Mouse (Mus musculus) heart, adult 2 months (tissue): ENCODE results near the gene Thnsl1. TPM values are rescaled to one million over a fixed set of nuclear protein-coding genes. Genes with fewer than 3 reads are reported as not detected.
A peak's percentile ranks its signal among the peaks of the same experiment; 100 is the strongest.
"Not testable (repeated sequence)": the region's sequence is repeated elsewhere in the genome, so short reads cannot be mapped to it uniquely, and the experiment has no call there.

Experiments
- DNase-seq, 2 experiments: peaks; one replicate each; pipeline ENCODE4 v3.0.0; 2021
- H3K27ac ChIP-seq: fragments of 200-600 bp; 2 replicates; pipeline ENCODE4 v1.8.1; 2022
- H3K27me3 ChIP-seq: fragments of 200-500 bp; 2 replicates; pipeline ENCODE4 v1.6.1; 2012; ENCODE audit warnings: mild to moderate bottlenecking, low read length, inconsistent platforms, mixed read lengths; ENCODE audit not compliant: control insufficient read depth, insufficient read depth
- H3K36me3 ChIP-seq: fragments of 200-500 bp; 2 replicates; pipeline ENCODE4 v1.6.1; 2012; ENCODE audit warnings: low read length, inconsistent platforms; ENCODE audit not compliant: control insufficient read depth, insufficient read depth
- H3K4me1 ChIP-seq: fragments of 200-500 bp; 2 replicates; pipeline ENCODE4 v1.6.1; 2011; ENCODE audit warnings: low read length; ENCODE audit not compliant: control insufficient read depth, insufficient read depth
- H3K4me3 ChIP-seq: fragments of 200-600 bp; 2 replicates; pipeline ENCODE4 v1.8.1; 2022
- H3K79me2 ChIP-seq: fragments of 200-500 bp; replicated peaks from 2 replicates; pipeline ENCODE4 v1.6.1; 2012; ENCODE audit warnings: mild to moderate bottlenecking, inconsistent platforms, low read length, moderate library complexity, mixed read lengths; ENCODE audit not compliant: control insufficient read depth, insufficient read depth
- H3K9ac ChIP-seq: fragments of 200-500 bp; 2 replicates; pipeline ENCODE4 v1.6.1; 2012; ENCODE audit warnings: low read depth, mild to moderate bottlenecking, control low read depth, inconsistent platforms, low read length, mixed read lengths
- CTCF ChIP-seq: fragments of 200-600 bp; IDR thresholded peaks from 2 replicates; pipeline ENCODE4 v1.8.1; 2022; ENCODE audit warnings: antibody characterized with exemption, mild to moderate bottlenecking, moderate library complexity
- EP300 ChIP-seq: fragments of 200-500 bp; IDR thresholded peaks from 2 replicates; pipeline ENCODE4 v1.6.1; 2011; ENCODE audit warnings: low read depth, low read length, control low read depth; ENCODE audit not compliant: insufficient read depth
- POLR2A ChIP-seq: fragments of 200-500 bp; IDR thresholded peaks from 2 replicates; pipeline ENCODE4 v1.6.1; 2011; ENCODE audit warnings: mild to moderate bottlenecking, low read depth, low read length, control low read depth; ENCODE audit not compliant: insufficient read depth
- WGBS: fragments of 180-500 bp; shearing (Covaris S2); methylation state at CpG from one replicate; pipeline ENCODE4 v1.1.7; 2018; 5-methylcytosine and 5-hydroxymethylcytosine counted together
- intact Hi-C: fragments of 180-260 bp; cut with DNase I; formaldehyde crosslinking; loops from one replicate; pipeline ENCODE4 v1.15.1; 2025
- polyA plus RNA-seq: library from polyadenylated mRNA; depleted of rRNA; stranded (reverse); fragments of >200 nt; gene quantifications from 2 replicates; pipeline ENCODE4 v1.2.3, GENCODE M21; 2012
- total RNA-seq, 2 experiments: library from RNA; stranded (reverse); gene quantifications; 2 replicates each; pipeline ENCODE4 v1.2.3; 2021

Gene Thnsl1
- total and polyA plus RNA-seq, 3 experiments: 4.4 to 7.7 (median 6.8) TPM

DNA sequence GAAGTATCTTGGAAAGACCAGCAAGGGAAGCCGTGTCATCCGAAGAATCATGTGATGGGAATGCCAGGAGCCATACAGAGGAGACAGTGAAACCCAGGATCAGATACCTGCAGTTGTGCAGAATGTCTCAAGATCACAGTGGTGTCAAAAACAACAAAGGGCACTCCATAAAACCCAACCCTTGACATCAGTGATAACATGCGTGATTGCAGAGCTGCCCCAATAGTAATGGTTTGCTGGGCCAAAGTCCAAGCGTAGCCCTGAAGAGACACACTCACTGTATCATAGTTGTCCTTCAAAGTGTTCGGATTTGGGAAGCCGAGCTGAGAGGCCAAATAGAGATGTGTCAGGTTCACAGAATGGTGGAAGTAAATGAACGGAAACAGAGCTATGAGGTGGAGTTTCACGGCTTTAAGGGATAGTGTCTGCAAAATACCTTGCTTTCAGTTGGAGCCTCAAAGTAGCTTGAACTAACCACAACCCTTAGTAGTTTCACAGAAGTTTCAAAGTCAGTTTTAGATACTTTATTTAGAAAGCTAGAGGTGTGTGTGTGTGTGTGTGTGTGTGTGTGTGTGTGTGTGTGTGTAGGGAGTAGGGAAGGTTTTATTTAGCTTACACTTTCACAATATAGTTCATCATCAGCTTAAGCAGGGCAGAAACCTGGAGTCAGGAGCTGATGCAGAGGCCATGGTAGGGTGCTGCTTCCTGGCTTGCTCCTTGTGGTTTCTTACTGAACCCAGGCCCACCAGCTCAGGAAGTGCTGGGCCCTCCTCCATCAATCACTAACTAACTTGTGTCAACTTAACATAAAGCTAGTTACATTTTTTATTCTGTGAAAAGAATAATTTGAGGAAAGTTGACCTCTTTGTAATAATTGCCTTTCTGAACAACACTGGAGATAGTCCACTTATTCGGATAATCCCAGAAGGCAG is 17.2 kb downstream of the Thnsl1 start:
- no peaks in the 10 kb centered on the region for H3K4me1 ChIP-seq
- DNase-seq: no peak
- intact Hi-C loops: no loop called here
- 88% methylated on average over 9 of the region's 9 CpGs for WGBS
- no peak overlapping the region for H3K27ac ChIP-seq
- H3K9ac ChIP-seq: no peak overlapping the region
- H3K27me3 ChIP-seq: no peaks in the 10 kb centered on the region
- no peak overlapping the region for H3K4me3 ChIP-seq
- TF ChIP-seq EP300 (no peak), POLR2A (no peak), CTCF (no peak)
- no peaks in the 10 kb centered on the region for H3K79me2 ChIP-seq
- H3K36me3 ChIP-seq: no peaks in the 10 kb centered on the region

GRCm38 (mm10) chr2:21230276-21230675 is 24.8 kb downstream of the Thnsl1 start:
- TF ChIP-seq EP300: no peak
- TF ChIP-seq CTCF: no peak
- no peak for TF ChIP-seq POLR2A
- DNase-seq: no peak
- H3K4me3 ChIP-seq: no peak overlapping the region
- 79% methylated on average over 2 of the region's 2 CpGs for WGBS
- H3K36me3 ChIP-seq: no peaks in the 10 kb centered on the region
- H3K9ac ChIP-seq: no peak overlapping the region
- H3K4me1 ChIP-seq: no peaks in the 10 kb centered on the region
- intact Hi-C loops: no loop called here
- H3K27ac ChIP-seq: no peak overlapping the region
- no peaks in the 10 kb centered on the region for H3K27me3 ChIP-seq
- H3K79me2 ChIP-seq: no peaks in the 10 kb centered on the region

DNA sequence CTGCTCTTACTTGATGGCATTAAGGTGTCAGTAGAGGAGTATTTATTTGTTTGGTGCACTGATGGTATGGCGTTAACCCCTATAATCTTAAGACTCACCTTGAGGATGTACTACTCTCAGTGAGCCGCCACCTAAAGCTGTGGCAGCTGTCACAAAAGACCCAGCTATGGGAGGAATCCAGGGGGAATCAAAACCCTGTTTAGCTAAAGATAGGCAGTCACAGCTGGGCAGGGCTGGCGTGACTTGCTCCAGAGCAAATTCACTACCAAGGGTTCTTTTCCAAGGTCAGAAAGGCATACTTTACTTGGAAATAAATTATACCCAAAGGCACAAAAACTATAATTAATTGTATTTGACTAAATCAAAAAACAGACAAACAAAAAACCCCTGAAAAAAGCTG is 25.6 kb downstream of the Thnsl1 start:
- no peaks in the 10 kb centered on the region for H3K36me3 ChIP-seq
- H3K27me3 ChIP-seq: no peaks in the 10 kb centered on the region
- 88% methylated on average over 3 of the region's 3 CpGs for WGBS
- DNase-seq: no peak
- H3K4me1 ChIP-seq: no peaks in the 10 kb centered on the region
- no peak for TF ChIP-seq POLR2A
- TF ChIP-seq EP300: no peak
- no peak for TF ChIP-seq CTCF
- H3K79me2 ChIP-seq: no peaks in the 10 kb centered on the region
- no peak overlapping the region for H3K27ac ChIP-seq
- no peak overlapping the region for H3K4me3 ChIP-seq
- intact Hi-C loops: no loop called here
- H3K9ac ChIP-seq: no peak overlapping the region

DNA sequence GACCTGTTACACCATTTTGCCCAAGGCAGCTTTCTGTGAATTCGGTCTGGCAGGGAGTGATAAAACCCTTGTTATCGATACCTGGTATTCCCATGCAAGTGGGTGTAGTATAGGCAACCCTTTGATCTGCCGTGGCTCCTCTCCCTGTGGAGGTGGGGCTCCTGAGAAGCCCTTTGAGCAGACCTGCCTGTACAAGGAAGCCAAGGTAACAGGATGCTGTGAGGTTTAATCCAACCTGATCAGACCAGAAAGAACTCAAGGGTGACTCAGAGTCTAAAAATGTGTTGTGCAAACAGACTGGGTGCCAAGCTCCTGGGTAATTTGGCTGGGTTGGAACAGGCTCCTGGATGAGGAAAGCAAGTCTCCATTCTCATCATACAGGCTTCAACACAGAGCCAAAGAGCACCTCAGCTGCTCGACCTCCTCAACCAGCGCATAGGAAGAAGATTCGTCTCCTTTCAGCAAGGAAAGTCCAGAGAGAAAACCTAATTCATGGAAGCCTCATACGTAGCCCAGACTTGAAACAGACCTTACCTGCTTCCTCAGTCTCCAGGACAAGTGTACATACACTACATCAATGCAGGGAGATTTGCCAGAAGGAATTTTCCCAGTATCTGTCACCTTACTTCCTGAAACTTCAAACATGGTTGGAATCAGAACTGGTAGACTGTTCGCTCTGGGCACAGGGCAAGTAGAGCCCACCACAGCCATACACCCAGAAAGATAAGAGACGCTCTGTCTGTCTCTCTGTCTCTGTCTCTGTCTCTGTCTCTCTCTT is 29.5 kb downstream of the Thnsl1 start:
- WGBS: 82% methylated on average over 9 of the region's 9 CpGs
- Histone ChIP-seq H3K27me3 (no peaks in the 10 kb centered on the region), H3K4me1 (peaks cover 3% of the 10 kb centered on the region), H3K9ac (no peak overlapping the region), H3K4me3 (no peak overlapping the region), H3K36me3 (no peaks in the 10 kb centered on the region), H3K79me2 (no peaks in the 10 kb centered on the region), H3K27ac (no peak overlapping the region)
- TF ChIP-seq POLR2A (no peak), CTCF (no peak), EP300 (no peak)
- peak in 1 of 2 experiments; percentile 19 for DNase-seq
- intact Hi-C loops: no loop called here

GRCm38 (mm10) chr2:21235844-21236386 is 30.4 kb downstream of the Thnsl1 start:
- 93% methylated on average over 4 of the region's 4 CpGs for WGBS
- H3K4me3 ChIP-seq: no peak overlapping the region
- no peak overlapping the region for H3K9ac ChIP-seq
- no peaks in the 10 kb centered on the region for H3K36me3 ChIP-seq
- no peak overlapping the region for H3K27ac ChIP-seq
- H3K79me2 ChIP-seq: no peaks in the 10 kb centered on the region
- peaks cover 3% of the 10 kb centered on the region for H3K4me1 ChIP-seq
- TF ChIP-seq EP300 (no peak), CTCF (no peak), POLR2A (no peak)
- no peaks in the 10 kb centered on the region for H3K27me3 ChIP-seq
- intact Hi-C loops: no loop called here
- no peak for DNase-seq

DNA sequence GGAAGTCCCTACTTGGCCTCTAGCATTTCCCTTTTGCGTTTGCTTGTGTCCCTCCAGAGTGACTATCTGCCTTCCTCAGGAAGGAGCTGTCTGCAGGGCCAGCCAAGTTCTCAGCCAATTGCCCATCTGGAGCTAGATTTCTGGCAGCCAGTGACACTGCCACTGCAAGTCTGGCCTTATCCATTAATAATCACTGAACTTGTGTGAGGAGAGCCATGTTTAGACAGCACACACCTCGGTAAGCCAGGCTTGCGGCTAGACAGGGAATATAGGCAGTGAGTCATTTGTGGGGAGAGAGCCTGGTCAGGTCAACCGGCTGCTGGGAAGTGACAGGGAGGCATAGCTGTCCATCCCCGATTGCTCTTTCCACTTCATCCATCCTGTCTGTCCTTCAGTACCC is 31.3 kb downstream of the Thnsl1 start:
- no peak overlapping the region for H3K27ac ChIP-seq
- peaks cover 3% of the 10 kb centered on the region for H3K4me1 ChIP-seq
- TF ChIP-seq CTCF (no peak), EP300 (no peak), POLR2A (no peak)
- DNase-seq: no peak
- no peaks in the 10 kb centered on the region for H3K79me2 ChIP-seq
- H3K27me3 ChIP-seq: no peaks in the 10 kb centered on the region
- intact Hi-C loops: no loop called here
- no peaks in the 10 kb centered on the region for H3K36me3 ChIP-seq
- no peak overlapping the region for H3K4me3 ChIP-seq
- WGBS: 12% methylated on average over 5 of the region's 5 CpGs
- no peak overlapping the region for H3K9ac ChIP-seq

- 12% methylated on average over 4 of the region's 6 CpGs for WGBS
- H3K27ac ChIP-seq, intact Hi-C loops: not testable (repeated sequence)
These were observed 38.6 kb downstream of the Thnsl1 start for GRCm38 (mm10) chr2:21244104-21244503.

More at GRCm38 (mm10) chr2:21244104-21244503, 38.6 kb downstream of the Thnsl1 start:
- not testable (repeated sequence) for DNase-seq, H3K27me3 ChIP-seq, H3K9ac ChIP-seq, H3K4me3 ChIP-seq, H3K79me2 ChIP-seq, H3K4me1 ChIP-seq, H3K36me3 ChIP-seq
